Mouse (Mus musculus) megakaryocyte-erythroid progenitor cell, adult 5 weeks (primary cell): Measurements from ENCODE around the gene Far1. TPM values are rescaled to one million over a fixed set of nuclear protein-coding genes. Genes with fewer than 3 reads are reported as not detected.

Source experiments
- polyA plus RNA-seq: library from polyadenylated mRNA; stranded (reverse); fragments of >175 nt; gene quantifications from 2 replicates; pipeline ENCODE4 v1.2.3, GENCODE M21; 2012

The Far1 gene
- polyA plus RNA-seq, result 8.7 and 9.6 TPM in 2 replicates

DNA sequence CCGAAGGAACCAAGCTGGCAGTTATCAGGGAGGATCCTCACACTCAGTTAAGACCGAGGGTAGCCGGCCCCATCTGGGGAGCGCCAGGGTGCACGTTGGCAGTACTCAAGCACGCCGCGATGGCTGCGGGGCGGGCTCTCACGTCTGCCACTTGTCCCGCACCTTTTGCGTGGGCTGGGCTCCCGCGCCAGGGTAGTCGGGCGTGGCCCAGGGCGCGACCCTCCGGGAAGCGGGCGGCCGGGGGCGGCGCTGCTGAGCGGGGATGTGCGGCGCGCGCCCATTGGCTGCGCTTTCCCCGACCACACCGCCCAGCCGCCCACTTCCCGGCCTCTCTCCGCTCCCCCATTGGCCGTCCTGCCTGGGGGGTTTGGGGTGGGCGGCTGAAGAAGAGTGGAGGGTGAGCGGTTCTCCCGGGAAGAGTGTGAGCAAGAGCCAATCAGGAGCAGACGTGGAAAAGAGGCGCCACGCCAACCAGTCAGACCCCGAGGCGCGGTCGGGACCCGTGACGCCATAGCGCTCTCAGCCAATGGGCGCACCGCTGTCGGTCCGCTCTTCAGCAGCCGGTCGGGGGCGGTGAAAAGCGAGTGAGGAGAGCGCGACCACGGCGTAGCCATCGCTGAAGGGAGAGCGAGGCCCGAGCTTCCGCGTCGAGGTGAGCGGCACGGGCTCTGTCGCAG, at the start of gene Far1:
TSS of gene Far1 (plus strand) at position 549 of the 677 bp plus-strand sequence.

Other genes starting within 250 kb of the Far1 start
- gene Btbd10, start 144.4 kb upstream of the Far1 start, polyA plus RNA-seq, result 9.2 and 12.3 TPM in 2 replicates
- not detected in 2 replicates for gene Pth, start 125.3 kb upstream of the Far1 start, polyA plus RNA-seq